In the genomic region with DNA sequence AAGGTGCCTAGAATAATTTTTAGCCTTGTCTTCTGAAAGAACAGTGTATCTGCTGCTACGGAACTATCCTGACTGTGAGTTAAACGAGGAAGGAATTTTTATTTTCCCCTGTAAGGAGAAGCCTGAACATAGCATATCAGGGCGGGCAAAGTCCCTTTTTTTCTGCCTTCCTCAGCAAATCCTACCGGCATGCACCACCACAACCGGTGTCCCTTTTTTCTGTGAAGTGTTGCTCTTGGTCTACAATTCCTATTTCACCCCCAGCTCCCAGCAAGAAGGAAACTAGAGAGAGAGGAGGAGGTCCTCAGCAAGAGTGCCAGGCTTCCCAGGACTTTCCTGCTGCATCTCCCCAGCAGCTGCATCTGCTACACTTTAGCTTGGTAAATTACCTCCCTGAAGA, we compare ENCODE assay signal across 20 mouse cellular contexts.
"Had no signal": no experiment of that assay in that cellular context is flagged by ENCODE, and none has a peak within 500 bp of the region (broad histone marks: within the 10 kb centered on the region; RNA-seq: fewer than 3 reads in every experiment).

No protein-coding gene starts in this region.

- H3K4me3 ChIP-seq: layer of hippocampus, adult 2 months; limb, embryonic 10.5 days; limb, embryonic 13.5 days; liver, embryonic 12.5 days; liver, embryonic 15.5 days; lung, embryonic 15.5 days; midbrain, embryonic 12.5 days; midbrain, embryonic 15.5 days; myocyte; neural tube, embryonic 13.5 days had no signal

- H3K9ac ChIP-seq: limb, embryonic 13.5 days; liver, embryonic 12.5 days; liver, embryonic 15.5 days; lung, embryonic 15.5 days; midbrain, embryonic 12.5 days; midbrain, embryonic 15.5 days; neural tube, embryonic 13.5 days had no signal

- H3K4me2 ChIP-seq: limb, embryonic 13.5 days; liver, embryonic 12.5 days; liver, embryonic 15.5 days; lung, embryonic 15.5 days; midbrain, embryonic 12.5 days; midbrain, embryonic 15.5 days; neural tube, embryonic 13.5 days had no signal

- DNase-seq: kidney, postnatal 10 days; layer of hippocampus, adult 9-11 months; liver; lung, adult 18-20 months; lung, postnatal 10 days; lung, postnatal 4 days; retina, postnatal 1 day; thymus, adult 2 months; thymus, postnatal 14 days had no signal

- H3K36me3 ChIP-seq: limb, embryonic 10.5 days; limb, embryonic 13.5 days; liver, embryonic 12.5 days; liver, embryonic 15.5 days; lung, embryonic 15.5 days; midbrain, embryonic 12.5 days; midbrain, embryonic 15.5 days; neural tube, embryonic 13.5 days had no signal

- ATAC-seq: liver, embryonic 12.5 days; midbrain, embryonic 15.5 days had no signal

- H3K27ac ChIP-seq: layer of hippocampus, adult 2 months; limb, embryonic 10.5 days; limb, embryonic 13.5 days; liver, embryonic 12.5 days; liver, embryonic 15.5 days; lung, embryonic 15.5 days; midbrain, embryonic 12.5 days; midbrain, embryonic 15.5 days; neural tube, embryonic 13.5 days; stomach, postnatal 0 days had no signal

- H3K4me1 ChIP-seq: limb, embryonic 13.5 days had no signal

- H3K9me3 ChIP-seq: limb, embryonic 10.5 days; limb, embryonic 13.5 days; liver, embryonic 12.5 days; liver, embryonic 15.5 days; lung, embryonic 15.5 days; midbrain, embryonic 12.5 days; midbrain, embryonic 15.5 days; neural tube, embryonic 13.5 days had no signal
